Mouse (Mus musculus) Muller cell, postnatal 12 days (primary cell): Measurements from ENCODE around the gene Tldc2.

Experiments used
- DNase-seq: peaks from one replicate; pipeline ENCODE4 v3.0.0-alpha.2; 2015; ENCODE audit errors: inconsistent ontology term

The Tldc2 gene

DNA sequence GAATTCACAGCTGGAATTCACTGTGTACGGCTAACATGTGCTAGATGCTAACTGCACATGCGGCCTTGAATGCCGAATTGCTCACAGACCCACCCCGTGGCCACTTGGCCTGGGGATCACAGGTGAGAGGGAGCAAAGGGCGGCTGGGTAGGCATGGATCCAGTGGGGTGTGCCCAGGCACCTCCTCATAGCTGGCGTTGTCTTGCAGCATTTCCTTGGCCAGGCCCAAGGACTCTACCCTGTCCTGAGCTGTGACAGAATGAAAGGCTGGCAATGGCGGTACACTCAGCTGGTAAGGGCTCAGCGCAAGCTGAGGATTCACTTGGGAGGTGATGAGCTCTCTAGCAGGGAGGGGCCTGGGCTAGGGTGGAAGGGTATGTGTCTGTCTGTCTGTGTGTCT, at the start of gene Tldc2:
TSS of gene Tldc2 (plus strand) at position 260 of the 400 bp plus-strand sequence.
- DNase-seq: no peak

DNA sequence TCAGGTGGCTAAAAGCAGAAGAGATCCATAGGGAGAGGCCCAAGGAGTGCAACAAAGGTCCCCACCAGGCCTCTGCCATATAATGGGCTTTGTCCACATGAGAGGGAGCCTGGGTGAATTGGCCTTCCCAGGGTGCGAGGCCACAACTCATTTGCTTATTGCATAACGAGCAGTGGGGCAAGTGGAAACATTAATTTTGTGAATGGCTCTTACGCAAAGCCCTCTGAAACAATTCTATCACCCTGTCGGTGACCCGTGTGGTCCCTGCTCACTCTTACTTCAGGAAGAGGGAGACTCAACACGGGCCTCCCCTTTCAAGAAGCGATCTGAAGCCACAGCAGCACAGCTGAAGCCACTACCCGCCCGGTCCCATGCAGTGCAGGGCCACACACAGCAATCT, 49.6 kb upstream of the Tldc2 start:
- DNase-seq: no peak

DNA sequence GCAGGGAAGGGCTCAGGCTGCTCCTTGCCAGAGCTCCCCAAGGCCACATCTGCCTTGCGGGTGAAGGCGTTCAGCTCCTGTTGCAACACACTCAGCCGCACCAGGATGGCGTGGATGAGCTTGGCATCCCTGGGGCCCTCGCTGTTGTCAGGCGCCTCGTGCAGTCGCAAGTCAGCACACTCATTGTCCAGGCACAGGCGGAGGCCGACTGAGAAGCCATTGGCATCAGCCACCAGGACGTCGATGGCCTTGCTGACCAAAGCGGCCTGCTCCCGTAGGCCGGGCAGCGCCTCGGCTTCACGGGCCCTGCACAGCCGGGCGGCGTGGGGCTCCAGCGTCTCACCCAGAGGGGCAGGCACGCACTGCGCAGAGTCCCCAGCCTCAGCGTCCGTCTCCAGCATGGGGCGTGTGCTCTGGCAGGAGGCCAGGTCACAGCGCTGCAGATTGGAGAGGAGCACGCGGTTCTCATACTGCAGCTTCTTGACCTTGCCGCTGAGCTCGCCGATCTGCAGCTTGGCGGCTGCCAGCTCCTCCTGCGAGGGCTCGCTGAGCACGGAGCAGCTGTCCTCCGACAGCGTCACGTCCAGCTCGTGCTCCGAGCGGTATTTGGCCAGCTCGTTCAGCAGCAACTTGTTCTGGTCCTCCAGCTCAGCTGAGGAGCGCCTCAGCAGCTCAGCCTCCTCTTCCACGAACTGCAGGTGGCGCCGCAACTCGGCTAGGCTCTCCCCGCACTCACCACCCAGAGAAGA, 46.8 kb upstream of the Tldc2 start:
- no peak for DNase-seq

DNA sequence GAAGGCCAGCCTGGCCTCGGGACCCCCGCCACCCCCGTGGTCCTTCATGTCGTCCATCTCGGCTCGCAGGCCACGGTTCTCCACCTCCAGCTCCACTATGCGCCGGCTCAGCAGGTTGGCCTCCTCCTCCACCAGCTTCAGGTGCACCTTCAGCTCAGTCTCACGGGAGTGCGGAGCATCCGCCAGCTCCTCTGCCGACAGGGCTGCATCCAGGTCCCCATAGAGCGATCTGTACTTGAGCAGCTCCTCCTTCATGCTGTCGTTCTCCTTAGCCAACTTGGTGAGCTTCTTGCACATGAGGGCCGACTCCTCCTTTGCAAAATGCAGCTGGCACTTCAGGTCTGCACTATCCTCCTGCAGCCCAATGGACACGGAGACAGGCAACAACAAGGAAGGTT, 46.2 kb upstream of the Tldc2 start:
- DNase-seq: no peak

DNA sequence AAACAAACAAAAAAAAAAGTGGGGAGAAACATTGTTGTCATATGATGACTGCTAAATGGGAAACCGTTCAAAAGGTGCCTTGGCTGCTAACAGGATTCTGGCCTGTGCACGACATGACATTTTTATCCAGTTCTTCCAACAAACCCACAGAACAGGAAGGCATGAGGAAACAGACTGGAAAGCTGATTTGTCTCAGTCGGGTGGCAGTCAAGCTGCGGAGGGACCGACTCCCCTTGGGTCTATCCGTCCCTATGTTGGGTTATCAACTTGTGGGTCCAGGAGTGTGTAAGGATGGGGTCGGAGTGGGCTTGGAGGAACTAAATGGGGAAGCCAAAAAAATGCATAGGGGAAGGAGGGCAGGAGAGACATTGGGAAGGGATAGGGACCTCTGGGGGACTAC, 45.4 kb upstream of the Tldc2 start:
- no peak for DNase-seq

DNA sequence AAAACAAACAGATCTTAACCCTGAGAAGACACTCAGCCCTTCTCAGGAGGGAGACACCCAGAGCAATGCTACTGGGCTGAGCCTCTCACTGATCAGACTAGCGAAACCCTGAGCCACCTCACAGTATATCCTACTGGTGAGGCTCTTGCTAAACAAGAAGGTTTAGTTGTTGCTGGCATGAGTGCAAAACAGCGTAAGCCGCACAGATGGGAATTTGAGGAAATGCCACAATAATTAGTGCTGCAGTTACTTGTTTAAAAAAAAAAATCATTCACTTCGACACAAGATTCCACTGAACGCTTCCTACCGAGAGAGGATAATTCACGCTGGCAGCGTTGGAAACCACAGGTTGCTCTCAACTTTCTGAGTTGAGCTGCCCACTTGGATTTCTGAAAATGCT, 43.3 kb upstream of the Tldc2 start:
- DNase-seq: peak; percentile 39

DNA sequence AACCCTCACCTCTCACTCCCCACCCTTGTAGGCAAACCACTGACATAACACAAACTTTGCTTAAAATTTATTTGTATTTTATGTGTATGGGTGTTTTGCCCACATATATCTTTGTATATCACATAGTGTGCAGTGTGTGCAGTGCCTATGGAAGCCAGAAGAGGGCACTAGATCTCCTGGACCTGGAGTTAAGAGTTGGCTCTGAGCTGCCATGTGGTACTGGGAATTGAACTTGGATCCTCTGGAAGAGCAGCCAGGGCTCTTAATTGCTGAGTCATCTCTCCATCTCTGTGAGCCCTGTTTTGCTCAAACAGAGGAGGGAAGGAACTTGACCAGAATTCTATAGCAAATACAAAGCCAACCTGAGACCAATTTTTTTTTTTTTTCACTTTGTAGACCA, 42.9 kb upstream of the Tldc2 start:
- DNase-seq: no peak

DNA sequence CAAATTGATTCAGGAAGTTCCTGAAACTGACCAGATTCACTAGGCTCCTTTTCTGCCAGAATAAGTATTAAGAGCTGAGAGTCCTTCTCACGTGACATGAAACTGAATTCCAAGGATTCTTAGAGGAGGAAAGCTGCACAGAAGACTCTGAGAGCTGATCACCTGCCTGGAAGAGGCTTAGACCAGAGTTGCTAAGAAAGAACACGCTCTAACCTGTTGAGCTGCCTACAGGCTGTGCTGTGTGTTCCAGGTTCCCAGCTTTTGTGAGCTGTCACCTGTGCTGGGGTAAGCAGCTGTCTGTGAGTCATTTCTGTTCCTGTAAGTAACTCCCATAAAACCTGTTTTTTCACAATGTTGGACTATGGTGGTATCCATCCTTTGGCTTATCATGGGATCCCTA, 40.9 kb upstream of the Tldc2 start:
- DNase-seq: no peak

DNA sequence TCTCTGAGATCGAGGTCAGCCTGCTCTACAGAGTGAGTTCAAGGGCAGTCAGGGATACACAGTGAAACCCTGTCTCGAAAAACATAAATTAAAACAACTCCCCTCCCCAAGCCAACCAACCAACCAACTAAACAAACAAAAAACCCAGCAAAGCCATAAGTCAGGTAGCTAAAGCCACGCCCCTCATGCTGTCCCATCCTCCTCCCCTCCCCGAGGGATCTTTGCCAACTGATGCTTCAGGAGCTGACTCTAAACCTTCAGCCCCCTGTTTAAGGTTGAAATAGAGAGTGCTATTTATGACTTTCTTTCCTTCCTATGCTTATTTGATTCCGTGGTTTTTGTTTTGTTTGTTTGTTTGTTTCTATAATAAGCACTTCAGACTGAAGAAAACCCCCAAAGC, 39.9 kb upstream of the Tldc2 start:
- DNase-seq: no peak

DNA sequence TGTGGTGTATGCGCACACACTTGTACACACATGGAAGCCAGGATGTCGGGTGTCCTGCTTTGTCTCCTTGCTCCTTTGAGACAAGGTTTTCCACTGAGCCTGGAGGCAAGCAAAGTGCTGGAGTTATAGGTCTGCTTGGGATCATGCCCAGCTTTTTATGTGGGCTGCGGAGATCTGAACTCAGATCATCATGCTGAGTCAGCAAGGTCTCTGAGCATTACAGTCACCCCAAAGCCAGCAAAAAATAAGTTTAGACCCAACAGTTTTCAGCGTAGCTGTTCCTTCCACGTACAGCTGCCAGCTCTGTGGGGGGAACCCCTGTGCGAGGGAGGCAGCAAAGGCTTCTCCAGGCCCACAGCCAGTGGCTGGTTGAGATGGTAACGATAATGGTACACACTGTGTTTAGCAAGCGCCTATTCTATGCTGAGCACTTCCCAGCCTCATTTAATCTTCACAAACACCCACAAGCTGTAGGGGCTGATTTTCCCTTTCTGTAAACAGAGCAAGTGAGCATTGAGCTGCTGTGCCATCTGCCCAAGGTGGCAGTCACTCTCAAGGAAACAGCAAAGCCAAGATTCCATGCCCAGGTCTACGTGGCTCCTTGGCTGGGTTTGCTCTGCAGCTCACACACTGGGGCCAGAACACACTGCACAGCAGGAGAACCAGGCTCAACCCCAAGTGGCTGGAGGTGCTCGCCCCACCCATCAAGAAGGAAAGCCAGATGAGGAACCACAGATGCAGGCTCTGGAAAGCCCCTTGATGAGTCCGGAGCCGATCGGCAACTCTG, 38.3 kb upstream of the Tldc2 start:
- no peak for DNase-seq

DNA sequence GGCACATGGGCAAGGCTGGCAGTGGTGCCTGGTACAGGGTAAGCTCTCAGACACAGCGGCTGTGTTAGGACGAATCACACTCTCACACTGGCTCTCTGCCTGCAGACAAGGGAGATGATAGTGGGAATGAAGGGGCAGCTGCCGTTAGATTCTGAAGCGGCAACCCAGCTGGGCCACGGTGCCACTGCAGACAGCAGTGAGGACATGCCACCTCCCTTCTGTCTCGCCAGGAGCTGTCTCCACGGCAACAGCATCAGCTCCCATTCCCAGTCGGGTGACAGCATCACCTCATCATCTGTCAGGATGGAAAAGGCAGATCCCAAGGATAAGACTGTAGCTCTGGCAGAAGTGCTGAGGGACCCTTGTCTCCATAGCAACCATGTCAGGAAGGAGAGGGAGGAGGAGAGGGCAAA, 37.0 kb upstream of the Tldc2 start:
- no peak for DNase-seq

DNA sequence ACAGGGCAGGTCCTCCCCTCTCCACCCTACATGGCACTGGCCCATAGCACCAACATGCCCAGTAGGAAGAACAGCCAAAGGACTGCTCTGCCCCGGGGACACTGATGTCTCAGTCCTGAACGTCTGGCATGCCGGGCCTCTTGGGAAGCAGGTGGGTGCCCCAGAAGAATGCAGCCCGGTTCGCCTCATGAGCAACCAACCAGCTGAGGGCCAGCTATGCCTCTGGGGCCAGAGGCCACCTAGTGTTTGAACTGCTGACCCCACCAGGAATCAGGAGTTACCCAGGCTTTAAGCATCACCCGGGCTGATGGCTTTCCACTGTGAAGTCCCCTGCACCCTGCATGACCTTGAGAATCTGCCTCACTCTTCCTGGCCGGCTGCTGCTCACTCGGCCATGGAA, 34.4 kb upstream of the Tldc2 start:
- DNase-seq: no peak

DNA sequence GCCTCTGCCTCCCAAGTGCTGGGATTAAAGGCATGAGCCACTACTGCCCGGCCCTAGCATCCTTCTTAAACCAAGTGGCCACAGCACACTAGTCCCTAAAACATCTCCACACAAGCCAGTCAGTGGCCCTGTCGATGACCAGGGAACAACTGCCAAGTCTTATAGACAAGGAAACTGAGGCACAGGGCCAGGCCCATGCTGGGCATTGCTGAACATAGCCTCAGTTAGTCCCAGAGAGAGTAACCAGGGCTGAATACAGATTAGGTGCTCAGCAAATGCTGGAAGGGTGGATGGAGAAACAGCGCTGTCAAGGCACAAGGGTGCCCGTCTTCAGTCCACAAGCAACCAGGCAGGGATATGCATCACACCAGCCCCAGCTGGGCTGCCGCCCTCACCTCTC, 33.7 kb upstream of the Tldc2 start:
- no peak for DNase-seq

DNA sequence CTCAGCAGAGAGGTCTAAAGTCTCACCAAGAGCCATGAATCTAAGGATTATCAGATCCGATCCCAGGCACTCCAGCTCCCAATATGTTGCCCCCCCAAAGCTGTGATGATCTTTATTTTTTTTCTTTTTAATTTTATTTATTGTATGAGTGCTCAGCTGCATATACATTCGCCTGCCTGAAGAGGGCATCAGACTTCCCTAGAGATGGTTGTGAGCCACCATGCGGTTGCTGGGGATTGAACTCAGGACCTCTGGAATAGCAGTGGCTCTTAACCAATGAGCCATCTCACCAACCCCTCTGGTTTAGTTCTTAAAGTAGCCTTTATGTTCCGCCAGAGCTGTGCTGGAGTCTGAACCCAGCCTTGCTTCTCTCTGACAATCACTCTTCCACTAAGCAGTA, 33.1 kb upstream of the Tldc2 start:
- DNase-seq: no peak

DNA sequence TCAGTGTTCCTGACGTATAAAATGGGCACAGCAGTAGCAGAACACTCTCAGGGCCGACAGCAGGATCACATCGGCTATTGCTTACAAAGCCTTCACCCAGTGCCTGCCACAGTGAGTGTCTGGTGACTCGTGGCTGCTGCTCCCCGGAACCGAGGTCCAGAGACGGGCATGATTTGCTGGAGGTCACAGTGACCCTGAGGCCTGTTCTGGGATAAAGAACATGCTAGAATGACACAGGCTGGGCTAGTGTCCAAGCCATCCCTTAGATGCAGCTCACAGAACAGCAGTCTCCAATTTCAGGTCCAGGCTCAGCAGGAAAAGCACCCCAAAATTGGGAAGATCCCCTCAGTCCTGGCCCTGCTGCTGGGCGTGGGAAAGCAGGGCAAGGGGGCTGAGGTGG, 32.6 kb upstream of the Tldc2 start:
- DNase-seq: no peak

DNA sequence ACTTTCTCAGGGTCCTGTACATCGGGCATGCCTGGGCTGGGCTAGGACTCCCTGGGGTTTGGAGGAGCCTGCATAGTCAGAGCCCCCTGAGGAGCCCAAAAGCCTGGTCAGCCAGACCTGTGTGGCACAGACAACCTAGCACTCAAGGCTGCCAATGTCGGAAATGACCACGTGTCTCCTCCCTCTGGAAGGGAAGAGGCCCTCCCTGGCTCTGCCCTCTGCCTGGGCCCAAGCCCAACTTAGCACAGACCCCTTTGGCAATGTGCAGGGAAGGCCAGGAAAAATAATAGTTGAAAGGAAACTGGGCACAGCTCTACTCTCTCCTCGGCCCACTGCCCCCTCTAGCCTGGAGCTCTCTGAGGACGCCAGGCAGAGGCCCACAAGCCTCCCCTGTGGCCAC, 32.0 kb upstream of the Tldc2 start:
- DNase-seq: peak; percentile 70

DNA sequence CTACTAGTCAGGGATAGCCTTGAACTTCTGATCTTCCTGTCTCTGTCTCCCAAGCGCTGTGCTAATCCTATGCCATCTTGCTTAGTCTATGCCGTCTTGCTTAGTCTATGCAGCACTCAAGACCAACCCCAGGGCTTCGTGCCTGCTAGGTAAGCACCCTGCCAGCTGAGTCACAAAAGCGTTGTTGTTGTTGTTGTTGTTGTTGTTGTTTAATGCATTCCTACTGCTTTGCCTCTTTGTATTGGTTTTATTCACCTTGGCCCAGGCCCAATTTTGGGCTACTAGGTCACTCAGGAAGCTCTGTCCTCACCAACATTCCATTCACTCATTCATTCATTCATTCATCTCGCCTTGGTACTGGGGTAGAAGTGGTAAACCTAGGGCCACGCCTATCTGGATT, 31.1 kb upstream of the Tldc2 start:
- no peak for DNase-seq

DNA sequence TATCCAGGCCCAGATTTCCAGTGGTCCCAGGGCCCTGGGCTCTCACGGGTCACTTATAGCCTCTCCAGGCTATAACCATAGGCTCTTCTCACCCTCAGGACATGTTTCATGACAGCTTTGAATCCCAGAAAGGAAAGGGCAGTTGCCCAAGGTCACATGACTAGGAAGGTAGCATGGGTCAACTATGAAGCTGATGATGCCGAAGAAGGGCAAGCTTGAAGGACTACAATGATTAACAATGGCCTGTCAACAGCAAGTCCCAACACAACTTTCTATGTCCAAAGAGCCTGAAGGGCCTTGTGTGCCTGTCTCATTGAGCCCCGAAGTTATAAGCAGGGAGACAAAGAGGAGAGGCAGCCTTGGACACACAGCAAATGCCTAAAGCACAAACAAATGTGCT, 29.7 kb upstream of the Tldc2 start:
- no peak for DNase-seq

DNA sequence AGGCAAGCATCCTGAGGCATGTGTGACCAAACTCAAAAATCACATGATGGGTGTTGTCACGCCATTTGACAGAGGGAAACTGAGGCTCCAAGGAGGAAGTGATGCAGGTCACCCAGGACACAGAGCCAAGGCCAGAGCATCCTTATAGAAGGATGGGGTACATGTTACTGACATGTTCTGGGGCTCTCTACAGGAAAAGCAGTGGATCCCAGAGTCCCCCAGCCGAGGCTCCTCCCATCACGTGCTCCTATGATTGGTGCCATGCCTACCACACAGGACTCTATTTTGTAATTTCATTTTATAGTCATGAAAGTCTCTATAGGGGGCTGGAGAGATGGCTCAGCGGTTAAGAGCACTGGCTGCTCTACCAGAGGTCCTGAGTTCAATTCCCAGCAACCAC, 29.1 kb upstream of the Tldc2 start:
- no peak for DNase-seq

DNA sequence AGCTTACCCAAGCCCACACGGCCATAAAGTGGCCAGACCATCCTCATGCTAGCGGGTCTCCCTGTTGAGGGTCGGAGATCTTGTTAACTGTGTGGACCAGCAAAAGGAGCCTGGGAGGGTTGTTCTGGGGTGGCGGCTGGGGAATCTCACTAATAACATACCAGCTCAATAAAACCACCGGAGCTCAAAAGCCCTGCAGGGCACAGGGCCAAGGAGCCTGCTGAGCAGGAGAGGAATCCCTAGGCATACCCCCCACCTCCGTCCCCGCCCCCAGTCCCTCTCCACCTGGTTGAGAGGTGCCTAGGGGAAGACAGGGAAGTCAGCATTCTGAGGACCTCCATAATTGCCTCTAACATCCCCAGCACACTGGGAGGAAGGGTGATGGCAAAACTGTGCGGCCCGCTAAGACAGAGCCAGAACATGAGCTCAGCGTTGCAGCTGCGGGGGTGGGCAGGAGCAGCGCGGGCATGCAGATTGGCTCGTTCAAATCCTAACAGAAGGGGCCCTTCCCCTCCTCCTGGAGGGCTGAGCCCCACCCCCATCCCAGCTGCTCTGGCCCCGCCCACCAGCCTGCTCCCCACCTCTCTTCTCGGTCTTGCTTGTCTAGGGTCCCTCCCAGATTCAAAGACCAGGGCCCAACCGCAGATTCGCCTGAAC, 28.4 kb upstream of the Tldc2 start:
- DNase-seq: peak; percentile 91

DNA sequence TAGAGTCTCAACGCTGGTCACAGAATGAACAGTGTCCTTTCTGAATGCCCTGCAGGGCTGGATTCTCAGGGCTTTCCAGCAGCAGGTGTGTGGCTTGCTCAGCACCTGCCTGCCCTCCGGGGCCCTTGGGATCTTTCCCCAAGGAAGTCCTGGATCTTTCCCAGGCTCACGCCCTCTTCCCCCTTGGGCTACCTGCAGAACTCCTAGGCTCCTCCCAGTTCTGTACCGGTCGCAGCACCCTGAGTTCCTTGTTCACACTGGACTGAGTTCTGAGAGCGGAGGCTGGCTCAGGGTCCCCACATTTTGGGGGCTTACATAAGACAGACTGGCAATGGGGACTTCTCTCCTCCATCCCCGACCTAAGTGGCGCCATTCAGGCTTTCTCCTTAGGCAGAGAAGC, 27.7 kb upstream of the Tldc2 start:
- DNase-seq: no peak

DNA sequence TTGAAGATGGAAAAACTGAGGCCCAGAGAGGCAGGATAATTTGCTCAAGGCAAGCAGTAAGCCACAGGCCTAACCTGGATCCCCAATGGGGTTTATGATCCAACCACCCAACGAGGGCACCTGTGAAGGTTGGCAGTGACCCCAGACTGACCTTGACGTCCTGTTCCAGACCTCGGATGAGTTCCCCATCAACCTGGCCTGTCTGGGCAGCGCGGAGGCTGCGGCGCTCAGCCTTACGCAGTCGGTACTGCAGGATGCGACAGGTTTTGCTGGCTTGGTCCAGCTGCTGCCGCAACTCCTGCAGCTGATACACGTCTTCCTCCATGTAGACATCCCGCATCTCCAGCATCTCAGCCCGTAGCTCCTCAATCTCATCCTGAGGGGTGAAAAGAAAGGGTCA, 26.8 kb upstream of the Tldc2 start:
- DNase-seq: no peak
